Mouse (Mus musculus): Measurements from ENCODE around the gene Nktr. TPM values are rescaled to one million over a fixed set of nuclear protein-coding genes. Genes with fewer than 3 reads are reported as not detected.

Nktr gene
- total RNA-seq, 1 experiment from 2014 or later: 260 TPM

DNA sequence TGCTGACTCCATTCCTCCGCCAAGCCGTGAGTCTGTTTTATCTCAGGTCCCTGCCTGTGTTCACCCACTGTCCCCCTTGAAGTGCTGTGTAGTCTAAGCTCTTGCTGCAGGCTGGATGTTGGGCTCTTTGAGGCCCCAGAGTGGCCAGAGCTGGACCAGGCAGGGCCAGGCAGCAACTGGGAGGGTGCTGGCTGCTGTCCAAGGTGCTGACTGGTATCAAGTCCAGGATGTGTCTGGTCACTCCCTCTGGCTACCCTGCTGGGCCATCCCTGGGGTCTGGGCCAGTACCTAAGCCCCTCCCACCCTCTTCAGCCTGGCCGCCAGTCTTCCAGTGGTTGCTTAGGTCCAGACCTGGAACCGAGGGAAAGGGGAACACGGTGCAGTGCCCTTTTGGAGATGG lies 72.2 kb downstream of the Nktr start:
- ATAC-seq (ENCODE audit: extremely low read depth, insufficient number of reproducible peaks, low FRiP score, poor library complexity, severe bottlenecking): no peak

DNA sequence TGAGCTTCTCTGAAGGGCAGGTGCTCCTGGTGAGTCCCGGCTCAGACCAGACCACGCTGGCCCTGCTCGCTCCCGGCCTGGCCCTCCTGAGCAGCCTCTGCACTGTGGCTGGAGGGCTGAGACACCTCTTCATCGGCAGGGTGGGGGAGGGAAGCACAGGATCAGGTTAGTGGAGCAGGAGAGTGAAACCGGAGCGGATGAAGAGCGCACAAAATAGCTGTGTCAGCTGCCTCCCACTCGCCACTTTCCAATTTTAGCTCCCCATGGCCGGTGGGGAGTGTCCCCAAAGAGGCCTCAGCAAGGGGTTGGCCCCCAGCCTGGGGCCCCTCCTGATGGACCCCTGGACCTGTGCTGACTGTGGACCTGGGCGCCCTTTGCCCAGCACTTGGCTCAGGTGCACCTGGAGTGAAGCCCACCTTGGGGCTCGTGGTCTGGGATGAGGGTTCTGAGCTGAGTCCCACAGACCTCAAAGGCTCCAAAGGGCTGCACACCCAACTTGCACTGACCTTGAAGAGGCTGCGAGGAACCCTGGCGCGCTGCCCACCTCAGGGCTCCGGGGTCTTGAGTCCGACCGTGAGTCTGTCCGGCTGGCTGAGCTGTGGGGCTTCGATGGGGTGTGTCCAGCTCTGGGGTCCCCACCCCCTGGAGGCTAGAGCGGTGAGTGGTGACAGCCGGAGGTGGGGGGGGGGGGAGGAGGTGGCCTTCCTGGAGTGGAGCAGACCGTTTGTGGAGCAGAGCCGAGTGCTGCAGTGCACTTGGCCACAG lies 73.0 kb downstream of the Nktr start, which contains the start of gene Hhatl:
Gene Hhatl (minus strand): TSS at position 751 of the 765 bp plus-strand sequence.
- no peak for ATAC-seq (ENCODE audit: extremely low read depth, insufficient number of reproducible peaks, low FRiP score, poor library complexity, severe bottlenecking)

DNA sequence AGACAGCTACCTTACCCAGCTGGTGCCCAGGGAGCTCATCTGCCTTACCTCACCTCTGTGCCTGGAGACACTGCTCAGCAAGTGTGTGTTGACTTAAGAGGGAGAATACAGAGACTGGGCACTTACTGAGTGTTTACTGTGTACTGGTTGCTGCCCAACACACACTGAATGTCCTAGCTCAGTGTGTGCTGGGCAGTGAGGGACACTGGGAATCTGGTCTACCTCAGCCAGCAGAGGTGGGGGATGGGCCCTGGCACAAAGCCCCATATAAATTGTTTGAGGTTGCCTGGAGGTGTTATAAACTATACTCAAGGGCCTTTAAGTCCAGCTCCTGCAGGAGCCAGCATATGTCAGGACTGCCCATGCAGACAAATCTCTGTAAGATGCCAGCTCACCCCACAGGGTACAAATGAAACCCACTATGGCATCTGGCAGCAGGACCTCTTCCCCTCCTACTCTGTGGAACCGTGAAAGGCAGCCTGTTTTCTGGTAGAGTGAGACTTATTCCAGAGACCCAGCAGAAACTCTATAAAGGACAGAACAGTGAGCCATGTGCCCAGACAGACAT lies 76.1 kb downstream of the Nktr start:
- ATAC-seq (ENCODE audit: extremely low read depth, insufficient number of reproducible peaks, low FRiP score, poor library complexity, severe bottlenecking): no peak

DNA sequence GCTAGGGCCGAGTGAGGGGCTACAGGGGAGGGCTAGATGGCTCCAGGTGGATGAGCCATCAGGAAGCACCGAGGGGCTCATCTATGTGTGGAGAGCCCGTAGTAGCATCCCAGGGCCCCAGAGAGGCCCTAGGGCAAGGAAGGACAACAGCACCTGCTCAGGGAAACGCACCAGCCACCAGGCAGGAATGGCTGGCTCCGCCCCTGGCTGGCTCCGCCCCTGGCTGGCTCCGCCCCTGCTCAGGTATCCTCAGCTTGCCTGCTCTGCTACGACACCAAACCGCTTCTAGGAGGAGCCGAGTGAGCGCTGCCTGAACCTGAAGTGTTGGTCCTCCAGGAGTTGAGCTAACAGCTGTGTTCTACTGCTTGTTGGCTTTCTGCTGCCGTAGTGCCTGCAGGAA lies 78.8 kb downstream of the Nktr start:
- no peak for ATAC-seq (ENCODE audit: extremely low read depth, insufficient number of reproducible peaks, low FRiP score, poor library complexity, severe bottlenecking)

DNA sequence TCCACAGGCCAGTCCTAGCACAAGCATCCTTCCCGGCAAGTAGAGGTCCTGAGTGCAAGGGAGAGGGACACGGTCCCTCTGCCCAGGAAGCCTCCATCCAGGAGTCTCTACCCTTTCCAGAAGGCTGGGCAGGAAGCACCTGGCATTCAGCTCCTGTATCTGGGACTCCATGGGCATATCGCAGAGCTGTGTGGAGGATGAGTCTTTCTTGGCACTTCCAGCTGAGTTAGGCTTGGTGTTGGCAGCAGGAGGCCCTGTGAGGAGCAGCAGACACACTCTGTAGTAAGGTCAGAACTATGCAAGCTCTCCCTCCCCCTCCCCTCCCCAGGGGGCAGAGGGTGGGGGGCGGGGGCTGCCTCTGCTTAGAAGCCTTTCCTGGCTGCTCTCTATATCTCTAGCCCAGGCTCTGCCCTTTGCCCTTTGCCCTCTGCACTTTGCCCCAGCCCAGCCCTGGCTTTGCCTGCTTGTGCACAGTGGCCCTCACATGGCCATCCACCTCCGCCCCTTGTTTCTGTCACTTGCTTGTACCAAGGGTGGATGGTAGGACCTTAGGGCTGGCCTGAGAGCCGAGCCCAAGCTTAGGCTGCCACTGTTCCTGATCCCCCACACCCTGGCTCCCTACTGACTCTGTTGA lies 80.0 kb downstream of the Nktr start:
- ATAC-seq (ENCODE audit: extremely low read depth, insufficient number of reproducible peaks, low FRiP score, poor library complexity, severe bottlenecking): no peak

DNA sequence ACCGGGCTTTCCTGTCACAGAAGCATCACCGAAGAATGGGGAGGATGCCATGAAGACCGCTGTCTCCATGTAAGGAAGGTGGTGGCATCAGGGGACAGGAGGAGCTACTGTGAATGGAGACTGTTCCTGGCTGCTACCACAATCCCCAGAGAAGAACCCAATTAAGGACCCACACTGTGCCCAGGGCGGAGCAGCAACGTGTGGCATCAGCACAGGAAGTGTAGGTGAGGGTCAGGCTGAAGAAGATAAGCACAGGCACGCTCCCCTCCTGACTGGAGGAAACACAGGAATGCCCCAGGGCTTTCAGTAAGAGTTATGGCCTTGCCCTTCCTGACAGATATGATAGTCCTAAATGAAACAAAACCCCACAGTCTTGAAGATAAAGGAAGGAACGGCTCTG lies 83.8 kb downstream of the Nktr start:
- no peak for ATAC-seq (ENCODE audit: extremely low read depth, insufficient number of reproducible peaks, low FRiP score, poor library complexity, severe bottlenecking)

Other genes with a start within 250 kb of the Nktr start
- not detected in 2 replicates for gene Cck, start 223.5 kb upstream of the Nktr start, total RNA-seq (2017)
- gene Lyzl4, start 77.1 kb upstream of the Nktr start, total RNA-seq (2017): not detected in 2 replicates
- 4.4 and 5.8 TPM in 2 replicates for gene Vipr1, start 76.5 kb upstream of the Nktr start, total RNA-seq (2017)
- 5.7 and 7.1 TPM in 2 replicates for gene Sec22c, start 13.7 kb upstream of the Nktr start, total RNA-seq (2017)
- gene Ss18l2, start 8.8 kb upstream of the Nktr start, total RNA-seq (2017): 8.0 and 14.9 TPM in 2 replicates
- 0.12 TPM in 1 of 2 replicates, not detected in the other for gene Zfp651, start 40.2 kb downstream of the Nktr start, total RNA-seq (2017)
- not detected in 2 replicates for gene Klhl40, start 58.4 kb downstream of the Nktr start, total RNA-seq (2017)
- gene Hhatl, start 73.3 kb downstream of the Nktr start, total RNA-seq (2017): not detected in 2 replicates
- gene Ccdc13, start 120.3 kb downstream of the Nktr start, total RNA-seq (2017): 0.25 TPM in 1 of 2 replicates, not detected in the other
- 7.2 and 15.2 TPM in 2 replicates for gene Higd1a, start 139.2 kb downstream of the Nktr start, total RNA-seq (2017)
- 0.25 and 4.5 TPM in 2 replicates for gene Ackr2, start 179.2 kb downstream of the Nktr start, total RNA-seq (2017)
- gene Cyp8b1, start 197.1 kb downstream of the Nktr start, total RNA-seq (2017): not detected in 2 replicates
- gene Fam198a, start 231.8 kb downstream of the Nktr start, total RNA-seq (2017): not detected in 2 replicates

Data from neutrophil, adult 5-6 weeks (primary cell).